Mouse (Mus musculus) activated CD4-positive, CD25-positive, alpha-beta regulatory T cell, adult 4 months (primary cell): ENCODE results near the gene Gnat2. TPM values are rescaled to one million over a fixed set of nuclear protein-coding genes. Genes with fewer than 3 reads are reported as not detected.
A peak's percentile ranks its signal among the peaks of the same experiment; 100 is the strongest.

ENCODE experiments used
- ATAC-seq: one replicate; pipeline ENCODE4 v1.8.0; 2017
- polyA plus RNA-seq, 2 experiments: library from polyadenylated mRNA; unstranded; fragments of 100-300 nt; shearing (Covaris generic); gene quantifications; one replicate each; pipeline ENCODE4 v1.2.1; 2017

Gnat2 gene
- polyA plus RNA-seq, result not detected

DNA sequence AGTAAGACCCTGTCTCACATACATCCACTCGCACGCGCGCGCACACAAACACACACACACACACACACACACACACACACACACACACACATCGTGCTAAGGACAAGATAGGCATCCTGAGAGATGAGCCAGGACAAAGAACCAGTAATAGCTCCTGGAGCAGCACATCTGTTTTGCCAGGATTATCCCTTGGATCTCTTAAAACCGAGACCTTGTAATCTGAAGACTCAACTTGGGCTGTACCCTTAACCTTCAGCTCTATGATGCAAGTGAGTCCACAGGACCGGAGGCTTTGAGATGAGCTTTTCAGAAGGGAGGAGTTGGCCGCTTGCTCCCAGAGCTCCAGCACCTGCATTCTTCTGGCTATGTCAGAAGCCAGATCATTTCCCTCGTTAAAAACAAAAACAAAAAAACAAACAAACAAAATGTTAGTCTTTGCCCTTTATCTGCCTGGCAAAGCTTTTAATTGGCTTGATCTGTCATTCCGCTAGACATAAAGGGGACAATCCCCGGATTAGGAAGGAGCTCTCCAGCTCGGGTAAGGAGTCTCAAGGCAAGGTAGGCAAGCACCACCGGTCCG is at the start of gene Gnat2:
Gene Gnat2 (plus strand): TSS at position 254 of the 580 bp plus-strand sequence.
- ATAC-seq, result no peak

DNA sequence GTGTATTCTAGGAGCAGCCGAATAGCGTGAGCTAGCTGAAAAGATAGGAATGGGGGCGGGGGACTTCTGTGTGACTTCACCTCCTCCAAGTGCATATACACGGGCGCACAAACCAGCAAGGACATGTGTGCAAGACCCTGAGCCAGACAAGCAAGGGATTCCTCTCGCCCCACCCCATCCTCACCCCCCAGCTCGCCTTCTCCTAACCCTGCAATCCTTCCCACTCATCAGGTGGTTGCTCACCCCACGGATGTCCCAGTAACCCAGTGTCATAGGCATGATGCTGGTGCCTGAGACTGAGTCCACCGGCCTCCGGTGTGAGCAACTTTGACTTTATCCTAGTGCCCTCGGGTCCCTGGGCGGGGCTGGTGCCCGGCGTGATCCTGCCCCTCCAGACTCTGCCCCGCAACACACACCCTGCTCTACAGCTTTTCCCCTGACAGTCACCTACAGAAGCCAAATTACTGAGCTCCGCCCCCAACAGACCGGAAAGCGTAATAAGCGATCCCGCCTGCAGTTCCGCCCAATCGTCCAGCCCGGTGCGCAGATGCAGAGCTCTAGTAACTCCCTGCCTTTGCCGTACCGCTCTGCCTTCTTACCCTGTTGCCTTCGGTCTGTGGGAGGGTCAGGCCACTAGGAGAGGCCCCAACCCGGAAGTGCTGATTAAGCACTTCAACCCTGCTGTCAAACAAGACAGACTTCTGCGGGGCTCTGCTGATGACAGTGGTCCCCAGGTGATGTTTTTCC is 48.0 kb upstream of the Gnat2 start, which contains the start of gene Gstm4:
Gene Gstm4 (minus strand): TSS at position 501 of the 747 bp plus-strand sequence.
- ATAC-seq, result peak; percentile 99

DNA sequence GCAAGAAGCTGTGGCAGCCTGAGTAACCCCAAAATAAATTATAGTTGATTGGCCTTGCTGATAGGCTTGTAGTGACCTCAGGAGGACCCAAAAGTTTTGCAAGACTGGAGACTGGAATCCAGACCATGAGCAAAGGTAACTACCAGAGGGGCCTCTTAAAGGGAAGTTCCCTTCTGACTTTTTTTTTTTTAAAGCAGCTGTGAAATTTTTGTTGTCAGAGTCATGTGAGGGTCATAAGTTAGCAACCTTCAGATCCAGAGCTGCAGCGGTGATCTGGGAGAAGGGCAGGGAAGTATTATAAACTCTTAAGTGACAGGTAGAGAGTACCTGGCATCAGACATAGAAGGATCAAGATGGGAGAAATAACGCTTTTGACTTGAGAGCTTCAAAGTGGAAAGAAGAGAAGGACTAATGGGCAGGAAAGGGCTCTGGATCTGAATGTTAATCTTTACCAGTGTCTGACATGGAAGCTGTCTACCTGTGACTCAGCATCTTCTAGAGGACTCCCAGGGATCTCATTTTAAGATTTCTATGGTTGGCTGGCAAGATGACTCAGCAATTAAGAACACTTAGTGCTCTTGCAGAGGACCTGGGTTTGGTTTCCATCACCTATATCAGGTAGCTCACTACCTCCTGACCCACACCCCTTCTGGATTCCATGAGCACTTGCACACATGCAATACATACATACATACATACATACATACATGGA is 45.5 kb upstream of the Gnat2 start:
- no peak for ATAC-seq

DNA sequence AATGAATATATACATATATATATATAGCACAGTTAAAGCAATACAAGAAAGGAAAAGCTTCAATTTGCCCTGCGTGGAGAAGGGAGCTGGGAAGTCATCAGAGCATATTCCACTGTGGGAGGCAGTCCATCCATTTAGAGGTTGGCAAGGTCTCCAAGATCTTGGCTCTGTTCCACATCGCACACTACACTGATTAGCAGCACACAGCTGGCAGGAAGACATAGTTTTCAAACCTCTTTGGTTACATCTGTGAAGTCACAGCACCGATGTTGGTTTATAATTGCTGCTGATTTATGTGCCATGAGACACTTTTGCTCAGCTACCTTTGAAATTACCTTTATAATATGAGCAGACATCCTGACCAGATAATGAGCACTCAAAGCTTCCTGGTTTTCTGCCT is 44.3 kb upstream of the Gnat2 start:
- no peak for ATAC-seq

DNA sequence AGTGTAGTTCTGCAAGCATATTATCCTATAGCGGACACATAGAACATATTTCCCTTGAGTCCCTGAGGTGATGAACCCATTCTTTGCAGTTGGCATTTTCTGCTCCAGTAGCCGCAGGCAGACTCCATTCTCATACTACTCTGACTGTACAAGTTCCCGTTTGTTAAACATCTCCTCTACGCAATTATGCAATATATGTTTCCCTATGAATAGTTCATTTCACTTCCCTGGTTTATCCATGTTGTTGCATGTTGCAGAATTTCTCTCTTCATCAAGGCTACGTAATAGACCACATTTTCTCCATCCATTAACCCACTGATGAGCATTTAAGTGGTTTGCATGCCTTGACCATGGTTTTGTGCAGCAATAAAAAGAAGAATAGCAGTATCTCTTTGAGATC is 42.1 kb upstream of the Gnat2 start:
- no peak for ATAC-seq

DNA sequence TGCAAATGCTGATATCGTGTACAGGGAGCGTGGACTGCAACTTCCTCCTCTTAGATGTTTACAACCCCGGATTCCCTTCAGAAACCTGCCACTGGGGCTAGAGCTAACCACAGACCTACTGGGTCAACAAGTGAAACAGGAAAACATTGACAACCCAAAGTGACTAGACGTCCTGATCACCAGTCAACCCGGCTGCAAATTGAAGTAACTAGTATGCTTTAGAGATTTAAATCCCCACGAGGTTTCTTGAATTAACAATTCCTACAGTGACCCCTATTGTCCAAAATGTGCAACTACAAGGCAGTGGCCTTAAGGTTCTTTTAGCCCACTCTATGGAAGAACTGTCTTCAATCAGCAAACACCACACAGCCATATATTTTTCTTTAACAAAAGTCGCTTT is 31.2 kb upstream of the Gnat2 start:
- ATAC-seq, result peak; percentile 76

DNA sequence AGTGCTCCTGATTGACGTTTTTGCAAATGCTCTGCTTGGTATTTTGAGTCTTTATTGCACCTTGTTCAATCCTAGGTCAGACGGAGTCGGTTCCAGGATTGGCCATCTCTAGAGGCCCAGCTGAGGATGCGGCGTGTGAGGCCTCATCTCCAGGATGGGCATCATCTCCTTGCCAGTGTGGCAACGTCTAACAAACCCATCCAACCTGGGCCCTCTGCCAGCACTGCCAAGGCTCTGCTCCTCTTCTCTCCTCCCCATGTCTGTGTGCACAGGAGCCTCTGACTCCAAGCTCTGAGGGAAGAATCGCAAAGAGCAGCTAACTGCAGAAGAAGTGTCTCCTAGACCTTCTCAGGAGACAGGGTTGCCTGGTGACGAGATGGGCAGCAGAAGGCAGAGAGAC is 29.9 kb upstream of the Gnat2 start:
- no peak for ATAC-seq

DNA sequence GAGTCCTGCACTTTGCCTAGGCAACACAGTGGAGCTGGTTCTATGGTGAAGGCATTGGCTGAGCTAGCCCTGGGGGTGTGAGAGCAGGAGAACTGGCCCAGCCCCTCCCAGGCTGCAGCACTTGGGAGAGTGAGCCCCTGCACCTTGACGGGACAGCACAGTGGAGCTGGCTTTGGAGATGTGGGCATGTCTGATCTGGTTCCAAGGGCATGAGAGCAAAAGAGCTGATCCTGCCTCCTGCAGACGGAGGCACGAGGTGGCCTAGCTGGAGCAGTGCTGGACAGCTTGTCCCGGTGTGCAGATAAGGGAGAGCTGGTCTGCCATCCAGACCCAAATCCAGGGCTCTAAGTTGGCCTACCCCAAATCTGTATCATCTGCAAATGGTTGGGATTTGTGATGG is 27.9 kb upstream of the Gnat2 start:
- no peak for ATAC-seq

DNA sequence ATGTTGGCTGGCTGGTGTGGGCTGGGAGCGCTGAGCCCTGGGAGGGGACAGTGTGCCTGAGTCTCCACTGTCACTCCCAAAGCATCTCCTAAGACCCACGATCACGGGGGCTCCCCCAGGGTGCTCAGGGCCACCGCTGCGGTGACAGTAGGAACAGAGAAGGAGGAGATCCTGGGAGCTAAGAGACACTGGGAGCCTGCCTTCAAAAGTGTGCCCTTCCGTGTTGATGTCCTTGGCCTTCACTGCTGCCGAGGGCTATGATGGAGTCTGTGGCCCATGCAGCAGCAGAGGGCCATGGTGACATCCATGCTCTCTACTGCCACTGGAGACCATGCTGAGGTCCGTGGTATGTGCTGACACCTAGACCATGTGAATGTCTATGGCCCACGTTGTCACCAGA is 27.0 kb upstream of the Gnat2 start:
- no peak for ATAC-seq

DNA sequence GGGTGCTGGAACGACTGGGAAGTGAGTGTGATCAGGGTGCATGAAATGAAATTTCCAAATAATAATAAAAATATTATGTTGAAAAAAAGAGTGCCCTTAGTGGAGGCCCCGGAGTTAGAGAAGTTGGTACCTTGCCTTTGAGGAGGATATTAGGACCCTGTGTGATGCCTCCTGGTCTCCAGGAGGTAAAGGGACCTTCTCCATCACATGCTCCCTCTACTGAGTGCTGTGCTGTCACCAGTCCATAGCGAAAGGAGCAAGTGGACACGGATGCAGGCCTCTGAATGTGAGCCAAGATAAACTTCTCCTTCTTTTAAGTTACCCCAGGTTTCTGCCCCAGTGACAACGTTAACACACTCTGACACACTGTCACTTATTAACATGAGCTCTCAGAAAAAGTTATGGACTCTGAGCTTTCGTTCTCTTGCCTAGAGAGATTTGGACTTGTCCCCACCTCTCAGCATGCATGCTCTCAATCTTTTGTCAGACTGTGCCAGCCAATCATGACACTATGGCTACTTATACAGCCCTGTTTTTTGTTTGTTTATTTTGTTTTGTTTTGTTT is 25.1 kb upstream of the Gnat2 start:
- ATAC-seq, result no peak

DNA sequence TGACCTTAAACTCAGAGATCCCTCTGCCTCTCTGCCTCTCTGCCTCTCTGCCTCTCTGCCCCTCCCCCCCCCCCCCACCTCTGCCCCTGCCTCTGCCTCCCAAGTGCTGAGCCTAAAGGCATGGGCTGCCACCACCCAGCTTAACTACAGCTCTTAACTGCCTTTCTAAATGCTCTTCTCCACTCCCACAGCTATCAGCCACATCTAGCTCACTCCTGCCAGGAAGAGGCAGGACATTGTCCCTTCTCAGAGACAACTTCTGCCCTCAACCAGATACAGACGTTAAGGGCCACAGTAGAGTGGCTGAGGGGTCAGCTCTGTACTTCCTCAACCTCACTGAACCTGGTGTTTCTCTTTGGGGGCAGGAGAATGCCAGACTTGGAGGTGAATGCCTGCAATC is 23.8 kb upstream of the Gnat2 start:
- no peak for ATAC-seq

DNA sequence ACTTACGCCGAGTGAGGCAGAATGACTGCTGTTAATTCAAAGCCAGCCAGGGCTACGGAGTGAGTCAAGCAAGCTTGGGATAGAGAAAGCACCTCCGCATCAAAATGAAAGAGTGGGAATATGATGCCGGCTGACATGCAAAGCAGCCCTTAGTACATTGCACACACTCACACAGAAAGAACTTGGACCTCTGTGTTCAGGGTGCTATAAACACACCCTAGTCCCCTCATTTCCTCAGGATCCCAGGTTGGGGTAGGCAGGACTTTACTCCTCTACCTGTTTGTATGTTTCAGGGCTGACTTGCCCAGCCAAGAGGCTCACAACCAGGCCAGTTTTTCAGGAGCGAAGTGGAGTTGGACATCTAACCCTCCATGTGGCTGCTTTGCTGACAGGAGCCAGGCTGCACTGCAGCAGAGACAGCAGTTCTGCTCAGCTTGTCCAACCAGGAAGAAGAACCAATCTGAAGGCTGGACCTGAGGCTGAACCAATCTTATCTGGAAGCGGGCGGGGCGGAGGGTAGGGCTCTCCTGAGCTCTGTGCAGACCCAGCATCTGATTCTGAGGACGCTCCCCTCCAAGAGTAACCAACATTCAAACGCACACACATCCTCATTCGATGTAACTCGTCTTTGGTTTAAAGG is 23.2 kb upstream of the Gnat2 start:
- ATAC-seq, result no peak

DNA sequence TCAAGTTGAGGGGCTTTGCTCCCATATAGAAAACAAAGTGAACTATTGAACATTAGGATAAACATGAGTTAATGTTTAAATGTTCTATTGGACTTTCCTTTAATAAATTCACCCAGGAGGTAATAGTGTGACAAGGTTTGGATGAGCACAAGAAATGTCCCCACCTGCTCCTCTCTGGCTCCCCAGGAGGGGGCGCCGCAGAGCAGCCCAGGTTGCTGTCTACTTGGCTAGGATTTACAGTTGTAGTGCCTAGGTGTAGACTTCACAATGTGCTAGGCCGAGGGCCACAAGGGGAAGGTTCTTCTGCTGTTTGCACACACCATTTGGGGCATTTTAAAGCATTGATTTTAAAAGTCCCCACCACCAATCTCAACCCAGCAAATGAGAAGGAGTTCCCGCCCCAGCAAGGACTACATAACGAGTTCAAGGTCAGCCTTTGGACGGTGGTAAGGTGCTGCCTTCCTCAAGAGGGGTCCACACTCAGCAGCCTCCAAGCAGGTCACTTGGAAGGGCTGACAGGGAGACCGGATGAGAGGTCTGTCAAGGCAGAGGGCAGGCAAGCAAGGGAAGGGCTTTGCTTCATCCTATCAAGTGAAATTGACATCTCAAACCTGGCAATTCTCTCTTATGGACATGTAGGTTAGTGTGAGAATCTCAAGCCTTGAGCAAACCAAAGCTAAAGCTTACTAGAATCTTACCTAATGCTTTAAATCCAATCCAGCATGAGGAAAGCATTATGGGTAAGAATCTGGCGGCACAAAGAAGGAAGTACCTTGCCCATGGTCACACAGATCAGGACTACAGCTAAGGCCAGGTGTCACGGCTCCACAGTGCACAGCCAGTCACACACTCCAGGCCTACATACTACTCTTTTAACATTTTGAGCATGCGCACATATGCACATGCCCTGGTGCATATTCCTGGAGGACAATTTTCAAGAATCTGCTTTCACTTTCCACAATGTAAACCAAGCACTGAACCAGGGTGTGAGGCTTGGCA is 22.0 kb upstream of the Gnat2 start:
- ATAC-seq, result peak; percentile 88

DNA sequence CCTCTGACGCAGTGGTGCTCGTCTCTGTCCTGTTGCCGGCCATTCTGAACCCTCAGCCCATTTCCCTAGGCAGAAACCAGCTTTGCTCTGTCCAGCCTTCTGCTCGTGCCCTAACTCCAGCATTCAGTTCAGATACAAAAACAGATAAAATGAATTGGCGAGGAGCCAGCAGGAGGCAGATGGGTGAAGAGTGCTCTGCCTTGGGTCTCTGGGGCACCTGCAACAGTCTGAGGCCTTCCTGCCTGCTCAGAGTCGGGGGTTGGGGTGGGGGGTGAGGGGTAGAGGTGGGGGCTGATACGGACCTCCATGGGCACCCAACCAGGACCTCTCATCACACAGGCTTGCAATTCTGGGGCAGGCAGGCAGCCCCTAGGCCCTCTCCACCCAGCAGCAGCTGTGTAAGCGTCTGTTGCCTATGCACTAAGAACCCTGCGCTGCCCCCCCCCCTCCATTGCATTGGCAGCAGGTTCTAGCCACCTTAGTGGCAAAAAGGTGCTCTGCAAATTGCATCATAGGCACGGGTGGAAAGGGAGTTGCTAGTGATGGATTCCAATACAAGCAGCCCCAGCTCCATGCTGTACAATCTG is 19.5 kb upstream of the Gnat2 start:
- ATAC-seq, result no peak

DNA sequence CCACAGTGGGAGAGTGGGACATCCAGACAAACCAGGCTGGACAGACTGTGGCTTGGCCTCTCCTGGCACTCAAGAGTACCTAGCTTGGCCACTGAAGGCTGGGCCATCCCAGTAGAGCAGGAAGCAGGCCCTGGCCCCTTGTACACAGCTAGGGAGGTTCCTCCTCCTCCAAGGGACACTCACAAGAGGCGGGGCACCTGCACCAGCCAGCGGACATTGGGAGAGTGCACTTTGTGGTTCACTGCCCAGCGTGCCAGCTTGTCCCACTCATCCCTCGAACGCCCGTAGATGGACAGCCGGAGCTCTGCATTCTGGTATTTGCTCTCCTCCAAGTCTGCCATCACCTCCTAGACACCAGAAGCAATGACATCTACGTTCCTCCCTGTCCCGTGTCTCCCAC is 15.8 kb upstream of the Gnat2 start:
- ATAC-seq, result no peak

DNA sequence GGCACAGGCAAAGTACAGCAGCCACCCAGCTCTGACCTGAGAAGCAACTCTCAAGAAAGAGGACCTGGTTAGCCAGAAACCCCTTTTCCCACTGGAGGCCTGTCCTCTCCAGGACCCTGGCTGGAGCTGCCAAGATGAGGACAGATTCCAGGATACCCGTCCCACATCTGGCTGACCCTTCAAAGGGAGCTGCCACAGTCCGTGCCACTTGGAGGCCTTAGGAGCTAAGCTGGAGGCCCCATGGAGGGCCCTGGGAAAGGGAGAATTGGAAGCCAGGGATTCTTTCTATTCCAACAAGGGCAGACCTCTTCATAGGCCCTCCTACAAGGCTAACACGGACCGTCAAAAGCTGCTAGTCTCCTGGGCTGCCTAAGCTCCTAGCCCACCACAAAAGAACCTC is 10.9 kb upstream of the Gnat2 start:
- ATAC-seq, result no peak

DNA sequence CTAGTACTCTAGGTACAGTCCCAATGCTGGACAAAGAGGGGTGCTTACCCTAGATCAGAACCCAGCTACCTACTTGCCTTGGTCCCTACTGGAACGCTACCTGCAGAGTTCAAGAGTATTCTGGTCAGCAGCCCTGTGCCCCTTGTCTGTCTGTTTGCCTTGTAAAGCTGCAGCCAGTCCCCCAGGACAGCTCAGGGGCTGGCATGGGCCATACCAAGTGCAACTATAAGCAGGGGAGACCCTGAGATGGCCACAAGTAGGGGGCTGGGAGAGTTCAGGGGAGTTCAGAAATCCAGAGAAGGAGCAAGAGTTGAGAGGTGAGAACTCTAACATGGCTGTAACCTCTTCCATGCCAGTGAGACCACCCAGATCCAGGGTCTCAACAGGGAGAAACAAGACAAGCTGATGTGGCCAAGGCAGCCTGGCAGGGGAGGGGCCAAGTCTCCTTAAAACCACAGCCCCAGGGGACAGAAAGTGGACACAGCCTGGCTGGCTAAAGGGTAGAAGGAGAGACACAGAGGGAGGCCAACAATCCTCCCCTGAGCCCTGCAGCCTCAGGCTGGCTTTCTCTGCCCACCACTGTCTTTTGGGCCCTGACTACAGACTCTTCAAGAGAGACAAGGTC is 10.2 kb upstream of the Gnat2 start:
- ATAC-seq, result no peak

DNA sequence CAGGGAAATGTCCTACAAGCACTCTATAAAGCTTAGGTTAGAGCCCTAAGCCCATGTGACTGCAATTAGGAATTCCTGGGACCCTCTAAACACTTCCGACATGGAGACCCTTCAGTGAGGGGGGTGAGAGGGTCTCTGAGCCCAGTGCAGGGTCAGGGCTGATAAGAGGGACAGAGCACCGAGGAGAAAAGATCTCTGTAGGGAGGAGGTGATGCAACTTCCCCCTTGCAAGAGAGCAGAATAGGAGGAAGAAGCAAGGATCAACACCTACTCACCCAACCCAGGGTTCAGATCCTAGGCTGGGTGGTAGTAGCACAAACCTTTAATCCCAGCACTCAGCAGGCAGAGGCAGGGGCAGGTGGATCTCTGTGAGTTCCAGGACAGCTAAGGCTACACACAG is 9.4 kb upstream of the Gnat2 start:
- ATAC-seq, result no peak

DNA sequence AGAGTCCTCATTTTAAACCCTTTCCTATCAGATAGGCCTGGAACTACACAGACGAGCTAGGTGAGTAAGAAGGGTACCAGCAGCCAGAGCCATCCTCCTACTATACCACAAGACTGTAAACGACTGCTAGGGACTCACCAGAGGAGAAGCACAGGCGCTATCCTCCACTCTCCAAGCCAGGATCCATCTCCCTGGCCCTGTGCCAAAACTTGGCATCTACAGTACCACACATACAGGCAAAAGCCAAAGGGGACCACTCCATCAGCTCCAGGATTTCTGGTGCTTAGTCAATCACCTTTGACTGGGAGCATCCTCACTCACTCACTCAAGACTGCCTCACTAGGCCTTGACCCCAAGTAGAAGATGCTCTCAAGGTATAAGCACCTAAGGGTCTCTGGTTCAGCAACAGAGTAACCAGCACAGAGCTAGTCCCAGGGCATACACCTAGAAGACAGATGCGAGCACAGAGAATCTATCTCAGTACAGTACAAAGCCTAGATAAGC is 8.6 kb upstream of the Gnat2 start:
- ATAC-seq, result no peak

DNA sequence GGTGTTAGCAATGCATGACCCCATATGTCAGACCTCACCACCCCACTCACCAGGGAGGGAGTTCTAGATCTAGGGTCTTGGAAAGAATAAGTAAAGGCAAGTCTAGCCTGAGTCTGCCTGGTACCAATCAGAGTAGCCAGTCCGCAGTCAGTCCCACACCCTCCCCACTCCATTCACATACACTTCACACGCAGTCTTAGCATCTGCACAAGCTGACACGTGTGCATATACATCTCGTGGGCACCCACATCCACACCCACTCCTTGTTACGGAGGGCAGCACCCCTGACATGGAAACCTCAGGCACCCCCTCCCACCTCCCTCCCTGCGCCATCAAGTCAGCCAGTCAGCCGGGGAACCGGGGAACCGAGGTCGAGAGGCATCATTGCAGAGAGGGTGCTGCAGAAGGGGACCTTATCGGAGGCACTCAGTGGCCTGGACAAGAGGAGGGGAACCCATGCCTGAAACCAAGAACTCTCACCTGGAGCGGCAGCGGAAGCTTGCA is 7.8 kb upstream of the Gnat2 start:
- ATAC-seq, result peak; percentile 21
